Mouse (Mus musculus) fibroblast of lung, adult 2 months (primary cell): ENCODE results near the gene 2900026A02Rik.

ENCODE experiments used
- DNase-seq: peaks from one replicate; pipeline ENCODE4 v3.0.0-alpha.2; 2011; ENCODE audit warnings: low read depth

The 2900026A02Rik gene

GRCm38 (mm10) chr5:113038601-113039000 lies 182.4 kb downstream of the 2900026A02Rik start:
- no peak for DNase-seq
